Comparison of ENCODE assay signal across 8 mouse cellular contexts in the genomic region with DNA sequence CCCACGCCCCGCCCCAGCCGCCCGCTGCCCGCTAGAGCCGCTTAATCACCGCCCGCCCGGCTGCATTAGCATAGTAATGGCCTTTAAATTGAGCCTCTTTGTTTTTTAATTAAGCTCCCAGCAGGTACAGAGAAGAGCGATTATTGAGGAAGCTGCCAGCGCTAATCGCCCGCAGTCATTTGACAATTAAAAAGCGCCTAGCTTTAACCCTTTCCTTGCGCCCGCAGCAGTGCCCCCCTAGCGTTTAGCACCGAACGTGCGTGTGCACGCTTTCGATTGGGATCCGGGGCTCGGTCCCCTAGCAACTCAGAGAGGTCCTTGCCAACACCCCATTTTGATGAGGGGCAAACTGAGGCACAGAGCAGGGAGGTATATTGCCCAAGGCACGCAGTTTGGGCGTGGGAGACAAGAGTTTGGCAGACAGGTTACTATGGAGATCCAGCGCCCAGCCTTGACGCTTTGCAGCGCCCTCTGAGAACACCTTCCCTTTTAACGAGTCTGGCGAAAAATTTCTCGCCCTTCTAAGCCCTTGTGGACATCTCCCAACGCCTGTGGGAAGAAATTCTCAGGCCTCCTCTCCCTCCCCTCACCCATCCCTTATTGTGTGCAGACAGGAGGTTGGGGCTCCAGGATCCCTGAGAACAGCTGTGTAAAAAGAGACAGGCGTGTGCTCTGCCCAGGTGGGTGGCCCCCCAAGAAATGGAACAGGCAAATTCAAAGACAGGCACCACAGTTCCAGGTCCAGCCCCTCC. TPM values are rescaled to one million over a fixed set of nuclear protein-coding genes. Genes with fewer than 3 reads are reported as not detected.
DNase-seq lines count a peak whose midpoint lies in the region; ATAC-seq and TF ChIP-seq lines count a peak whose summit lies in the region.

No protein-coding gene starts in this region.

- WGBS in embryonic facial prominence, embryonic 13.5 days: 1% methylated on average over 34 of the region's 34 CpGs
- 3% methylated on average over 34 of the region's 34 CpGs for WGBS in kidney, postnatal 0 days
- WGBS in midbrain, postnatal 0 days: 2% methylated on average over 34 of the region's 34 CpGs

- H3K9ac ChIP-seq in embryonic facial prominence, embryonic 13.5 days: 0 out of 2 replicates have a peak overlapping the region, but pooled peaks have one; percentile 21
- H3K9ac ChIP-seq in kidney, postnatal 0 days (ENCODE audit: low read depth, low read length): 0 out of 2 replicates have a peak overlapping the region, but pooled peaks have one; percentile 4
- peak overlapping the region; percentile 50 for H3K9ac ChIP-seq in midbrain, postnatal 0 days (replicated peaks; ENCODE audit: low read length, poor library complexity, severe bottlenecking)

- peaks cover 66% of the 10 kb centered on the region for H3K4me1 ChIP-seq in embryonic facial prominence, embryonic 13.5 days
- H3K4me1 ChIP-seq in kidney, postnatal 0 days (replicated peaks; ENCODE audit: insufficient read depth, low read length): peaks cover 12% of the 10 kb centered on the region; the same call in 1 of the 2 replicates
- peaks cover 16% of the 10 kb centered on the region for H3K4me1 ChIP-seq in midbrain, postnatal 0 days (ENCODE audit: insufficient read depth, low read length)

- H3K27ac ChIP-seq in embryonic facial prominence, embryonic 13.5 days: no peak overlapping the region
- H3K27ac ChIP-seq in kidney, postnatal 0 days: no peak overlapping the region
- H3K27ac ChIP-seq in midbrain, postnatal 0 days (ENCODE audit: low read depth, low read length): no peak overlapping the region

- H3K4me2 ChIP-seq in embryonic facial prominence, embryonic 13.5 days: peak overlapping the region; percentile 57
- peak overlapping the region; percentile 48 for H3K4me2 ChIP-seq in kidney, postnatal 0 days (ENCODE audit: low read length)
- peak overlapping the region; percentile 58 for H3K4me2 ChIP-seq in midbrain, postnatal 0 days (ENCODE audit: low read depth, low read length, poor library complexity, severe bottlenecking)

- H3K4me3 ChIP-seq in embryonic facial prominence, embryonic 13.5 days: peak overlapping the region; percentile 35
- H3K4me3 ChIP-seq in kidney, postnatal 0 days (replicated peaks; ENCODE audit: low read depth, low read length): peak overlapping the region; percentile 22; the same call in 1 of the 2 replicates
- peak overlapping the region; percentile 31 for H3K4me3 ChIP-seq in midbrain, postnatal 0 days (ENCODE audit: low read depth, low read length)

- DNase-seq in layer of hippocampus, adult 9-11 months: peak; percentile 33
- no peak for DNase-seq in layer of hippocampus, adult 11-12 months (ENCODE audit: low spot score)
- no peak for DNase-seq in kidney, postnatal 0 days (ENCODE audit: low spot score)
- peak; percentile 83 for DNase-seq in midbrain, postnatal 0 days (ENCODE audit: low spot score)
- DNase-seq in cerebellum, adult 9-11 months: no peak
- DNase-seq in urinary bladder, postnatal 10 days (ENCODE audit: low spot score): no peak

- H3K36me3 ChIP-seq in embryonic facial prominence, embryonic 13.5 days: no peaks in the 10 kb centered on the region
- no peaks in the 10 kb centered on the region for H3K36me3 ChIP-seq in kidney, postnatal 0 days (ENCODE audit: insufficient read depth, low read length)
- no peaks in the 10 kb centered on the region for H3K36me3 ChIP-seq in midbrain, postnatal 0 days (ENCODE audit: insufficient read depth, low read length)

- TF ChIP-seq CTCF in kidney, postnatal 0 days (IDR thresholded peaks at IDR 0.05; ENCODE audit: low read depth): no peak
- peak; percentile 45 for TF ChIP-seq CTCF in midbrain, postnatal 0 days (IDR thresholded peaks at IDR 0.05)

- peaks cover 83% of the 10 kb centered on the region for H3K27me3 ChIP-seq in embryonic facial prominence, embryonic 13.5 days
- peaks cover 45% of the 10 kb centered on the region for H3K27me3 ChIP-seq in kidney, postnatal 0 days (ENCODE audit: insufficient read depth, low read length)
- H3K27me3 ChIP-seq in midbrain, postnatal 0 days (ENCODE audit: insufficient read depth, low read length): peaks cover 26% of the 10 kb centered on the region; the same call in 1 of the 2 replicates

- ATAC-seq in embryonic facial prominence, embryonic 13.5 days (ENCODE audit: insufficient number of reproducible peaks, insufficient read depth, low FRiP score, low TSS enrichment, low read depth): no peak
- no peak for ATAC-seq in kidney, postnatal 0 days (replicated peaks; ENCODE audit: low FRiP score, low read depth)
- ATAC-seq in midbrain, postnatal 0 days (ENCODE audit: low FRiP score): peak; percentile 15; the same call in 1 of the 2 replicates
- no peak for ATAC-seq in inflammation-experienced regulatory T-cells, adult 6 months

- no peaks in the 10 kb centered on the region for H3K9me3 ChIP-seq in embryonic facial prominence, embryonic 13.5 days
- no peaks in the 10 kb centered on the region for H3K9me3 ChIP-seq in kidney, postnatal 0 days (replicated peaks; ENCODE audit: low read length)
- H3K9me3 ChIP-seq in midbrain, postnatal 0 days (ENCODE audit: low read length): no peaks in the 10 kb centered on the region

RNA-seq across cellular contexts. Expression of gene Lmx1b, which starts 59.4 kb away (rescaled TPM):
- 0.55 TPM in 2 replicates for polyA plus RNA-seq in embryonic facial prominence, embryonic 13.5 days (2015; fragmentation: Nextera tagmentation; extraction: Ambion mirVana)
- 0.82 and 0.88 TPM in 2 replicates for polyA plus RNA-seq in kidney, postnatal 0 days (2015; fragmentation: Nextera tagmentation; extraction: Ambion mirVana)
- total RNA-seq in midbrain, postnatal 0 days (2014; rRNA removed): 7.0 and 8.4 TPM in 2 replicates
- polyA plus RNA-seq in midbrain, postnatal 0 days (2015; fragmentation: Nextera tagmentation; extraction: Ambion mirVana): 0.65 and 0.83 TPM in 2 replicates
- not detected for polyA plus RNA-seq in inflammation-experienced regulatory T-cells, adult 6 months (2017; shearing (Covaris generic))

Comparison
In these comparisons a context has a peak if more than half of its experiments do, and no peak if none do; other contexts are left out.
1. DNase-seq: peak in layer of hippocampus, adult 9-11 months (single experiment) and midbrain, postnatal 0 days (single experiment); none in layer of hippocampus, adult 11-12 months (single experiment), kidney, postnatal 0 days (single experiment), cerebellum, adult 9-11 months (single experiment) and urinary bladder, postnatal 10 days (single experiment).
2. Peak in every context shown above with its lines, with median percentiles within 50 percentile points of each other: H3K4me2 ChIP-seq, H3K4me3 ChIP-seq and H3K9ac ChIP-seq.